Mouse (Mus musculus): ENCODE results near the gene Tubb1. TPM values are rescaled to one million over a fixed set of nuclear protein-coding genes. Genes with fewer than 3 reads are reported as not detected.

The Tubb1 gene
- 0.13 and 0.57 TPM in 2 replicates for polyA plus RNA-seq (2012; rRNA removed)

GRCm38 (mm10) chr2:174450353-174450752 is at the start of gene Tubb1:
Tubb1 (plus strand) TSS chr2:174450695.

GRCm38 (mm10) chr2:174415731-174416310 is 34.7 kb upstream of the Tubb1 start, which contains the start of gene Nelfcd:
Nelfcd (plus strand) TSS chr2:174415804.

GRCm38 (mm10) chr2:174438737-174439449 is 11.6 kb upstream of the Tubb1 start, which contains the start of gene Ctsz:
Ctsz (minus strand) TSS chr2:174439039.

DNA sequence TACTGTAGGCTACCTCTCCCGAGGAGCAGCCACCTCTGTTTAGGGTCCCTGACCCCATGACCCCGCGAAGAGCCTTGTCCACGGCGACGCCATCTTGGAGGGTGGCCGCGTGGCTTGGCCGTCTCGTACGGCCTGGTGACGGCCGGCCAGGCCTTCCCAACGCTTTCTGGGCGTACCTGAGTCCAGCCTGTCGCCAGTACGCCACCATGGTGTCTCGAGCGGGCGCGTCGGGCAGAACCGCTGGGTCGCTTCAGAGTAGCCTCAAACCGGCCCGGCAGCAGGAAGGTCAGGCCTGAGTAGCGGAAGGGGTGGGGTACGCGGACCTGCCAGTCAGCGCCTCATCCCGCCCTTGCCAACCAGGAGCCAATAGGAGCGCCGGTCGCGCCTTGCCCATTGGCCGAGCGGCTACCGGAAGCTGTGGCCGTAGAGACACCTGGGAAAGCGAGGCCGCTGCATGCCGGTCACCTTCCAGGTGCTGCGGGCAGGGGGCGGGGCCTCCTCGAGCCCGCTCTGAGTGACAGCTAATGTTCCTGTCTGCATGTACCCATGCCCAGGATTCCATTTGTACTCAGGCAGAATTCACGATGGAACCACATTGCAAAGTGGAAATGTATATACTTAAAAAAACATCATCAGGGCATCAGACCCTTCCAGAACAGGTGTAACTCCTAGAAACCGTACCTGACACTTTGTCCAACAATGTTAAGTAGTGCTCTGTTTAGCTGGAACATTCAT is 13.5 kb downstream of the Tubb1 start, which contains the start of gene Atp5e:
Gene Atp5e (minus strand): TSS at position 317 of the 735 bp plus-strand sequence.

DNA sequence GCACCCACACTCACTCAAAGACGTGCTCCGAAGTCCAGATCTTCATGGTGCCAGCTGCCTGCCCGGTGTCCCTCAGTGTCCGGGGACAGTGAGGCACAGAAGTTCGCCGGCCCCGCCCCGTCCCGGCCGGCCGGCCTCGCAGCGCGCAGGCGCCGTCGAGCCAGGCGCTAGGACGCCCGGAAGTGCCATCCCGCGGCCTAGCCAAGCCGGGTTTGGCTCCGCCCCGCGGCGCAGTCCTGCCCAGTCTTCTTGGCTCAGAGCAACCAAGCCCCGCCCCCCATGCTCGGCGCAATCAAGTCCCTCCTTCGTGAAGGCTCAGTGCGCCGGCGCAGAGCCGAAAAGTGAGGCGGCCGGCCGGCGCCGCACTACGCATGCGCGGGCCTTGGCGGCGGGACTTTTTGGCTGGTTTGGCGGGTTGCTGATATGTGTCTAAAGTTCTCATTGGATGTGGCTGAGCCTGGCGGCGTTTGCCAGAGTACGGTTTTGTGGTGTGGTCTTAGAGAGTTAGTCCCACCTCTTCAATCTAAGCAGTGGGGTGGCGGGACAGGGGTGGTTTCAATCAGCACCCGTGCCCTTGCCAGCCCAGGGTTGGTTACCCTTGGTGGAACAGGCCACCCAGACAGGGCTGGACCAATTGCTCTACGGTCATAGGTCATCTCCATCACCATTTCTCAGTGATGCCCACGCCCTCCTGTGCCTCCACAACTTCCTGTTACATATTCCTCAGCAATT is 22.5 kb downstream of the Tubb1 start, which contains the start of gene Prelid3b:
Gene Prelid3b (minus strand): TSS at position 264 of the 732 bp plus-strand sequence.

Other genes with a start within 250 kb of the Tubb1 start
- 1,071 and 1,198 TPM in 2 replicates for gene Gnas, start 166.4 kb upstream of the Tubb1 start, polyA plus RNA-seq (2012; rRNA removed)
- 0.09 TPM in 1 of 2 replicates, not detected in the other for gene Gm20721, start 104.0 kb upstream of the Tubb1 start, polyA plus RNA-seq (2012; rRNA removed)
- gene Nelfcd, start 34.9 kb upstream of the Tubb1 start, polyA plus RNA-seq (2012; rRNA removed) = 65.9 and 70.6 TPM in 2 replicates
- gene Ctsz, start 11.7 kb upstream of the Tubb1 start, polyA plus RNA-seq (2012; rRNA removed) = 282 and 344 TPM in 2 replicates
- 192 and 350 TPM in 2 replicates for gene Atp5e, start 13.4 kb downstream of the Tubb1 start, polyA plus RNA-seq (2012; rRNA removed)
- 37.0 and 37.7 TPM in 2 replicates for gene Prelid3b, start 22.4 kb downstream of the Tubb1 start, polyA plus RNA-seq (2012; rRNA removed)
- 0.02 and 0.07 TPM in 2 replicates for gene Zfp831, start 192.8 kb downstream of the Tubb1 start, polyA plus RNA-seq (2012; rRNA removed)

Data from ovary, adult 2 months (tissue).